Mouse (Mus musculus) forebrain, embryonic 10.5 days (tissue): ENCODE measurements around the gene Nfya. TPM values are rescaled to one million over a fixed set of nuclear protein-coding genes. Genes with fewer than 3 reads are reported as not detected.
A peak's percentile ranks its signal among the peaks of the same experiment; 100 is the strongest.

Experiments
- DNase-seq: peaks from one replicate; pipeline ENCODE4 v3.0.0-alpha.2; 2017; ENCODE audit warnings: low spot score; ENCODE audit errors: extremely low spot score
- H3K27ac ChIP-seq: fragments of 300-500 bp; sonication (generic); 2 replicates; pipeline ENCODE4 v1.5.1; 2016; ENCODE audit warnings: mild to moderate bottlenecking
- H3K27me3 ChIP-seq: fragments of 300-500 bp; sonication (generic); 2 replicates; pipeline ENCODE4 v1.6.1; 2016; ENCODE audit warnings: mild to moderate bottlenecking; ENCODE audit not compliant: poor library complexity, severe bottlenecking
- H3K36me3 ChIP-seq: fragments of 300-500 bp; sonication (generic); replicated peaks from 2 replicates; pipeline ENCODE4 v1.6.1; 2016; ENCODE audit warnings: mild to moderate bottlenecking, moderate library complexity
- H3K4me1 ChIP-seq: fragments of 300-500 bp; sonication (generic); 2 replicates; pipeline ENCODE4 v1.6.1; 2016
- H3K4me3 ChIP-seq: fragments of 300-500 bp; sonication (generic); 2 replicates; pipeline ENCODE4 v1.5.1; 2016; ENCODE audit warnings: mild to moderate bottlenecking, moderate library complexity
- H3K9me3 ChIP-seq: fragments of 300-500 bp; sonication (generic); 2 replicates; pipeline ENCODE4 v1.6.1; 2016; ENCODE audit warnings: mild to moderate bottlenecking, moderate library complexity
- WGBS: fragments of 180-500 bp; shearing (Covaris S2); methylation state at CpG from one replicate; pipeline ENCODE4 v1.1.7; 2016; 5-methylcytosine and 5-hydroxymethylcytosine counted together
- polyA plus RNA-seq: library from polyadenylated mRNA; unstranded; fragments of >200 nt; fragmentation: Nextera tagmentation; extraction: Ambion mirVana; gene quantifications from 2 replicates; pipeline ENCODE4 v1.2.1, GENCODE M21; 2016

Nfya gene
- polyA plus RNA-seq, 1 experiment from 2014 or later = 19.0 TPM

DNA sequence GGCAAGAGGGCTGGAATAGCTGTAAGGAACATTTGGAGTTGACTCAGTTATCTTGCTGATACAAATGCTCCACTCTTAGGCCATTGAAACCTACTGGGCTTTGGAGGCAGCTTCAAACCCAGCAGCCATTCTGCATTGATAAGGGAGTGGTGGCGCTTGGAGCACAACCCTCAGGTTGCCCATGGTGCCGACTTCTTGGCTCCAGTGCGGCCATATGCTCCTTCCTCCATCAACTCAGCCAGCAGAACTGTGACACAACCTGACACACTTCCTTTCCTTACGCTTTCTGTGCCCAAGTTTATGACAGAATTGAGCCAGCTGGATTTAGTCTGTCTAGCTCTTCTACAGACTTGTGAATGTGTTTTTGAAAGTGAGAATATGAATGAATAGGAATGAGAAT is 2.6 kb downstream of the Nfya start:
- 93% methylated on average over 4 of the region's 4 CpGs for WGBS
- Histone ChIP-seq H3K4me3 (peak overlapping the region; percentile 90), H3K27ac (peak overlapping the region; percentile 99; the same call in 1 of the 2 replicates)

DNA sequence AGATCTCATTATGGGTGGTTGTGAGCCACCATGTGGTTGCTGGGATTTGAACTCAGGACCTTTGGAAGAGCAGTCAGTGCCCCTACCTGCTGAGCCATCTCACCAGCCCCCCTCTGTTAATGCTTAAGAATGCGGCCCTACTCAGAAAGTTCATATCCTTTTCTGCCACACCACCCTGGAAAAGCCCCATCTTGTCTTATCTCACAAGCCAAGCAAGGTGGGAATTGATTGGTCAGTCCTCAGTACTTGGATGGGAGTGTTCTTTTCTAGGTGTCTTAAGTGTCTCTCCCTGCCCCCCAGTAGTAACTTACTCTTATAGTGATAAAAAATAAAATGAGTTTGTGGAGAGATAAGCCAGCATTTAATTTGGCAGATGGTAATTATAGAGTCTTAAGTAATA is 5.0 kb downstream of the Nfya start:
- DNase-seq = no peak
- Histone ChIP-seq H3K27ac (no peak overlapping the region), H3K9me3 (no peaks in the 10 kb centered on the region), H3K4me1 (peaks cover 14% of the 10 kb centered on the region), H3K4me3 (no peak overlapping the region), H3K36me3 (peaks cover 37% of the 10 kb centered on the region), H3K27me3 (no peaks in the 10 kb centered on the region)
- 89% methylated on average over 1 of the region's 1 CpGs for WGBS

More for the DNA sequence above, 2.6 kb downstream of the Nfya start:
- DNase-seq = no peak
- no peaks in the 10 kb centered on the region for H3K27me3 ChIP-seq
- H3K9me3 ChIP-seq = no peaks in the 10 kb centered on the region
- H3K36me3 ChIP-seq = peaks cover 27% of the 10 kb centered on the region
- H3K4me1 ChIP-seq = peaks cover 27% of the 10 kb centered on the region

DNA sequence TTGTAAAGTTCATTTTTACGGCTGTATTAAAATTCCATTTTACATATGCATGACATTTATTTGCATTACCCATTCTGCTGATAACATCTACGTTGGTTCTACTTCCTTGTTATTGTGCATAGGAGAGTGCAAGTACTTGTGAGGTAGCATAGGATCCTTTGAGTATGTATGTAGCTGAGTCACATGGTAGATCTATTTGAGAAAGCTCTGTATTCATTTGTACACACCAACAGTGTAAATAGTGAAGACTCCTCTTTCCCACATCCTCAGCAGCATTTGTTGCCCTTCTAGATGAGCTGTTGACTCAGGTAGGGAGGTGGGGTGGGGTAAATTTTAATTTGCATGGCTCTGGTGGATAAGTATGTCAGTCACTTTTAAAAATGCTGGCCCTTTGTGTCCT is 5.9 kb downstream of the Nfya start:
- H3K4me3 ChIP-seq = no peak overlapping the region
- no peaks in the 10 kb centered on the region for H3K27me3 ChIP-seq
- H3K4me1 ChIP-seq = peaks cover 14% of the 10 kb centered on the region
- H3K36me3 ChIP-seq = peaks cover 46% of the 10 kb centered on the region
- WGBS = 95% methylated on average over 2 of the region's 2 CpGs
- no peaks in the 10 kb centered on the region for H3K9me3 ChIP-seq
- no peak overlapping the region for H3K27ac ChIP-seq
- no peak for DNase-seq

DNA sequence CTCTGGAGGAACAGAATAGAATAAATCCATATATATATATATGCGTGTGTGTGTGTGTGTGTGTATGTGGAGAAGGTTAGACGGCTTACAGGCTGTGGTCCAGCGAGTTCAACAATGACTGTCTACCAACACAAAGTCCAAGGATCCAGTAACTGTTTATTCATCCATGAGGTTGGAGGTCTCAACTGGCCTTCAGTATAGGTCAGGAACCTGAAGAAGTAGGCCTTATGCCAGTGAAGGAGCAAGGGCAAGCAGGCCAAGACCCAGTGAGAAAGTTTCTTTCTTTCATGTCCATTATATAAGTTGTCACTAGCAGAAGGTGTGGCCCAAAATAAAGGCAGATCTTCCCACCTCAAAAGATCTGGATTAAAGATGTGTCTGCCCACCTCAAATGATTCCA is 7.0 kb downstream of the Nfya start:
- no peaks in the 10 kb centered on the region for H3K27me3 ChIP-seq
- DNase-seq = no peak
- no peak overlapping the region for H3K4me3 ChIP-seq
- H3K4me1 ChIP-seq = peaks cover 9% of the 10 kb centered on the region
- H3K9me3 ChIP-seq = no peaks in the 10 kb centered on the region
- 94% methylated on average over 3 of the region's 3 CpGs for whole genome bisulfite sequencing
- no peak overlapping the region for H3K27ac ChIP-seq
- peaks cover 57% of the 10 kb centered on the region for H3K36me3 ChIP-seq

GRCm38 (mm10) chr17:48401710-48402109 is 8.0 kb downstream of the Nfya start:
- Histone ChIP-seq H3K9me3 (no peaks in the 10 kb centered on the region), H3K27ac (no peak overlapping the region), H3K4me1 (no peaks in the 10 kb centered on the region; the same call in 1 of the 2 replicates), H3K4me3 (no peak overlapping the region), H3K36me3 (peaks cover 63% of the 10 kb centered on the region), H3K27me3 (no peaks in the 10 kb centered on the region)
- DNase-seq = no peak
- 92% methylated on average over 4 of the region's 4 CpGs for WGBS

- Histone ChIP-seq H3K27ac (no peak overlapping the region), H3K36me3 (peaks cover 100% of the 10 kb centered on the region), H3K4me1 (no peaks in the 10 kb centered on the region), H3K9me3 (no peaks in the 10 kb centered on the region), H3K4me3 (no peak overlapping the region), H3K27me3 (no peaks in the 10 kb centered on the region)
- no peak for DNase-seq
- 96% methylated on average over 3 of the region's 3 CpGs for WGBS
These were observed 17.1 kb downstream of the Nfya start for GRCm38 (mm10) chr17:48392616-48393015.

GRCm38 (mm10) chr17:48391446-48391845 is 18.3 kb downstream of the Nfya start:
- no peak overlapping the region for H3K27ac ChIP-seq
- WGBS = 93% methylated on average over 5 of the region's 5 CpGs
- H3K27me3 ChIP-seq = no peaks in the 10 kb centered on the region
- no peak overlapping the region for H3K4me3 ChIP-seq
- H3K4me1 ChIP-seq = no peaks in the 10 kb centered on the region
- H3K36me3 ChIP-seq = peaks cover 100% of the 10 kb centered on the region
- DNase-seq = no peak
- H3K9me3 ChIP-seq = no peaks in the 10 kb centered on the region

- no peak for DNase-seq
- H3K27ac ChIP-seq = no peak overlapping the region
- H3K27me3 ChIP-seq = no peaks in the 10 kb centered on the region
- no peak overlapping the region for H3K4me3 ChIP-seq
- no peaks in the 10 kb centered on the region for H3K9me3 ChIP-seq
- 96% methylated on average over 5 of the region's 5 CpGs for WGBS
- H3K4me1 ChIP-seq = no peaks in the 10 kb centered on the region
- peaks cover 89% of the 10 kb centered on the region for H3K36me3 ChIP-seq
These were observed 20.3 kb downstream of the Nfya start for GRCm38 (mm10) chr17:48389442-48389841.

- Histone ChIP-seq H3K4me3 (no peak overlapping the region), H3K27ac (no peak overlapping the region), H3K4me1 (no peaks in the 10 kb centered on the region), H3K36me3 (peaks cover 81% of the 10 kb centered on the region), H3K27me3 (no peaks in the 10 kb centered on the region), H3K9me3 (no peaks in the 10 kb centered on the region)
- no peak for DNase-seq
- 93% methylated on average over 2 of the region's 2 CpGs for WGBS
These were observed 21.0 kb downstream of the Nfya start for GRCm38 (mm10) chr17:48388666-48389065.

DNA sequence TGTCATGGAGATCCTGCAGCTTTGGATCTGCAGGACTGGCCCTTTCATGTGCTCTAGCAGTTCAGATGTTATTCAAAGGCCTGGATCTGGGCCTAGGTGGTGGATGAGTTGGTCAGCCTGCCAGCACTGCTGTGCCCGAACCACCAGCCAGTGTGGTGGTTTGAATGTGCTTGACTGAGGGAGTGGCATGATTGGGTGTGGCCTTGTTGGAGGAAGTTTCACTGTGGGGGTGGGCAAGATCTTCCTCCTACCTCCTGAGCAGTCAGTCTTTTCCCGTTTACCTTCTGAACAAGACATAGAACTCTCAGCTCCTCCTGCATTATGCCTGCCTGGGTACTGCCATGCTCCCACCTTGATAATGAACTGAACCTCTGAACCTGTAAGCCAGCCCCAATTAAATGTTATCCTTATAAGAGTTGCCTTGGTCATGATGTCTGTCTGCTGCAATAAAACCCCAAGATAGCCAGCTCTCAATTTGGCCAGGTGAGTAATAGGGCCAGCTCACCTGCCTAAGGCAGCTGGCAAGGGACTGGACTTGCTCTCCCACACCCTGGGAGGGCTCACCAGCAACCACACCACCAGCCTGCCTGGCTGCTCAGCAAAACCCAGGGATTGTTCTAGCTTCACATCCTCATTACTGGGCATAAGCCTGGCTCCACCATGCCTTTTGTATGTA is 23.8 kb downstream of the Nfya start:
- 88% methylated on average over 2 of the region's 2 CpGs for WGBS
- Histone ChIP-seq H3K27ac (no peak overlapping the region), H3K27me3 (no peaks in the 10 kb centered on the region), H3K36me3 (peaks cover 54% of the 10 kb centered on the region), H3K9me3 (no peaks in the 10 kb centered on the region), H3K4me3 (no peak overlapping the region), H3K4me1 (no peaks in the 10 kb centered on the region)
- DNase-seq = no peak

DNA sequence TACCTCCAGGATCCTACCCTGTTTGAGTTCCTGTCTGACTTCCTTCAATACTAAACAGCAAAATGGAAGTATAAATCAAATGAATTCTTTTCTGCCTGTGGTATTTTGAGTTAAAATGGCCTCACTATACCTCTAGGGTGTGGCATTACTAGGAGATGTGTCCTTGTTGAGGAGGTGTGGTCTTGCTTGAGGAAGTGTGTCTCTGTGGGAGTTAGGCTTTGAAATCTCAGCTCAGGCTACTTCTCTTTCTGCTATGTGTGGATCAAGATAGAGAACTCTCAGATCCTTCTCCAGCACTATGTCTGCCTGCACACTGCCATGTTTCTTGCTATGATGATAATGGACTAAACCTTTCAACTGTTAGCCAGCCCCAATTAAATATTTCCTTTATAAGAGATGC is 30.7 kb downstream of the Nfya start:
- Histone ChIP-seq H3K9me3 (no peaks in the 10 kb centered on the region), H3K36me3 (no peaks in the 10 kb centered on the region), H3K27me3 (no peaks in the 10 kb centered on the region), H3K4me1 (no peaks in the 10 kb centered on the region), H3K4me3 (no peak overlapping the region), H3K27ac (no peak overlapping the region)
- DNase-seq = no peak

- Histone ChIP-seq H3K27ac (no peak overlapping the region), H3K4me1 (no peaks in the 10 kb centered on the region), H3K36me3 (no peaks in the 10 kb centered on the region), H3K27me3 (no peaks in the 10 kb centered on the region), H3K4me3 (no peak overlapping the region), H3K9me3 (no peaks in the 10 kb centered on the region)
- 77% methylated on average over 1 of the region's 1 CpGs for WGBS
- no peak for DNase-seq
These were observed 33.6 kb downstream of the Nfya start for GRCm38 (mm10) chr17:48376102-48376501.

DNA sequence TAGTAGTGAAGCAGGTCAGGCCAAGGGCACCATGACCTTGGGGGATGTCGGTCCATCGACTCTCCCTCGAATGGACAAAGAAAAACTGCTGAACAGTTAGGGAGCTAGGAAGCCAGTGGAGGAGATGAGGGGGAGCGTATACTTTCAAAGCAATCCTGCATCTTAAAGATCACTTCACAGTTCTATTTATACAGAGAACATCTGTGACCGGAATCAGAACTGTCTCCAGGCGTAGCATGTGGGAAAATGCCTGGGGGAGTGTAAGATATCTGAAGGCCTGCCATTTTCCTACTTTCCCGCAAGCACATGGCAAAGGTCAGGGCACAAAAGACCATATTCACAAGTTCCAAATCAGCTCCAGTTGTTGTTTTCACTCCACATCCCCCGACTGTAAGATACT is 36.7 kb downstream of the Nfya start:
- Histone ChIP-seq H3K27ac (no peak overlapping the region), H3K27me3 (no peaks in the 10 kb centered on the region), H3K9me3 (no peaks in the 10 kb centered on the region), H3K4me1 (no peaks in the 10 kb centered on the region), H3K4me3 (no peak overlapping the region), H3K36me3 (no peaks in the 10 kb centered on the region)
- WGBS = 78% methylated on average over 8 of the region's 8 CpGs
- no peak for DNase-seq

DNA sequence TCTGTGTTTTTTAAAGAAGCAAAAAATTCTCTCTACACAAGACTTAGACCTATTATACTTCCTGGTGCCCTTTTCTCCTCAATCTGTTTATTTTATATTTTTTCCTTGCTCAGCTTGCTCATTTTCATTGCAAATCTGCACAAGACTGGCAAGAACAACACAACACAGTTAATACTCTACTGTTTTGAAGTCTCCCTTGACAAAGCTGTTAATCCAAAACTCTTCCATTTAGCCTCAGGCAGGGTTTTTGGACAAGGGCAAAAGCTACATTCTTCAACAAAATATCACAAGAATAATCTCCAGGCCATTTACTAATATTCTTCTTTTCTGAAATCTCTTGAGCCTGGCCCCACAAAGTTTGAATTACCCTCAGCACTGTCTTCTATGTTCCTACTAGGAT is 38.1 kb downstream of the Nfya start:
- H3K9me3 ChIP-seq = no peaks in the 10 kb centered on the region
- H3K27ac ChIP-seq = no peak overlapping the region
- no peaks in the 10 kb centered on the region for H3K36me3 ChIP-seq
- no peak overlapping the region for H3K4me3 ChIP-seq
- no peak for DNase-seq
- H3K27me3 ChIP-seq = no peaks in the 10 kb centered on the region
- H3K4me1 ChIP-seq = no peaks in the 10 kb centered on the region
